Mouse (Mus musculus): ENCODE data around the gene Gpr146. TPM values are rescaled to one million over a fixed set of nuclear protein-coding genes. Genes with fewer than 3 reads are reported as not detected.
A peak's percentile ranks its signal among the peaks of the same experiment; 100 is the strongest.

The Gpr146 gene
- total RNA-seq, 4 experiments from 2014 or later = 20.9 to 28.6 (median 25.4) TPM

DNA sequence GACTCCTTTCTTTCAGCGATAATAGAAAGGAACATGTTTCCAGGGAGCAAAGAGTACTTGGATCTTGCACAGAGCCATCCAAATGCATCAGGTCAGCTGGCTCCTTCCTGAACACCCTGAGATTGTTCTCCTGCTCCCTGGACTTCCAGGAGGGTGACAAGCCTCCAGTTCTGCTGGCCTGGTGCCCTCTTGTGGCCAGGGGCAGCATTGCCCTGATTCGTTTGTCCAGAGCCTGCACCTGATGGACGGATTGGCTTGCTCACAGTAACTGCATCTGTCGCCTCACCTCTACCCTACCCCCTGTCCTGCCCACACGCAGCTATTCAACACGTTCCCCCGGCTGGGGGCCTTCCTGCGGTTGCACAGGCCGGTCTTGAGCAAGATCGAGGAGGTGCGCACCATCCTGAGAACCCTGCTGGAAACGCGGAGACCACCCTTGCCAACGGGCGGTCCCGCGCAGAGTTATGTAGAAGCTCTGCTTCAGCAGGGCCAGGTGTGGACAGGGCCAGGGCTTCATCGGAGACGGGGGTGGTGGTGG lies 22.2 kb upstream of the Gpr146 start:
- DNase-seq (ENCODE audit: low spot score in 2 of 2) = peak; percentile 57 to 66

DNA sequence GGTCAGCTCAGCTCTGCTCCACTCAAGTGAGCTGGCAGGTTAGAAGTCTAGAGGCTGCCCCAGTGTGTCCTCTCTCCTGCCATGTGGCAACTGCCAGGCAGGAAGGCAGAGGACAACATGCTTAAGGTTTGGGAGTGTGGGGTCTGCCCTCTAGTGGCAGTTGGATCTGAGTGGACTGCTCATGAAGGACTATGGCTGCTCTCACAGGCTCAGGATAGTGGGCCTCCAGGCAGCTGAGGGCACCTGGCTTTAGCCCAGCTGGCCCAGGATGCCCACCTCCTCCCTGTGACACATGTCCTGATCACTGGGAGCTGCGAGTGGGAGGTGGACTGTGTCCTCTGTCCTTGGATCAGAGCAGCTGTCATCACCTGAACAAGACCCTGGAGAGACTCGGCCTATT lies 18.8 kb upstream of the Gpr146 start:
- no peak for DNase-seq (ENCODE audit: low spot score in 2 of 2)

DNA sequence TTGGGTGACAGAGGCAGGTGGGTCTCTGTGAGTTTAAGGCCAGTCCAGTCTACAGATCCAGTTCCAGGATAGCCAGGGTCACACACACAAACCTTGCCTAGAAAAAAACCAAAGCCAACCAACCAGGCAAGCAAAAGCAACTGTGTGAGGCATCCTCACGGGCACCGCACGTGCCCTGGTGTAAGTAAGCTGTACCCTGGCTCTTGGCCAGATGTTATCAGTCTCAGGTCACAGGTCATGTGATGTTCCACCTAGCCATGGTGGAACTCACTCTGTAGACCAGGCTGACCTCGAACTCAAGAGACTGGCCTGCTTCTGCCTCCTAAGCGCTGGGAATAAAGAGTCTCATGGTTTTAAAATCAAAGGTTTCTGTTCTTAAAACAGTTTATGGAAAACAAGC lies 18.3 kb upstream of the Gpr146 start:
- DNase-seq (ENCODE audit: low spot score in 2 of 2) = no peak

DNA sequence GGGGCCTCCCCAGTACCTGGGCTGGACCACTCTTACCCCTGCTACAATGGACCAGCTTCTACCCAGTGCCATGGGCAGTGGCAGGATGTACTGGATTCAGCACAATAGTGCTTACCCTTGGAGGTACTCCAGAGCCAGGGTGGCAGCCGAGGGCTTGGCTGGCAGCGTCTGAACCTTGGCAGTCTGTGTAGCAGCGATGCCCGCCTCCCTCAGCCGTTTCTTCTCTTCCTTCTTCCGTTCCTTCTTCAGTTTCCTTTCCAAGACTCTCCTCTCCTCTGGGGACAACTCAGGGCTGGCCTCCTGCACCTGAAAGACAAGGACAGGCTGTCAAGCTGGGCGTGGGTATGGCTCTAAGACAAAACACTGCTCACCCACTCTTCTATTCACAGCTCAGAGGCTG lies 13.6 kb upstream of the Gpr146 start:
- DNase-seq (ENCODE audit: low spot score in 2 of 2) = no peak

DNA sequence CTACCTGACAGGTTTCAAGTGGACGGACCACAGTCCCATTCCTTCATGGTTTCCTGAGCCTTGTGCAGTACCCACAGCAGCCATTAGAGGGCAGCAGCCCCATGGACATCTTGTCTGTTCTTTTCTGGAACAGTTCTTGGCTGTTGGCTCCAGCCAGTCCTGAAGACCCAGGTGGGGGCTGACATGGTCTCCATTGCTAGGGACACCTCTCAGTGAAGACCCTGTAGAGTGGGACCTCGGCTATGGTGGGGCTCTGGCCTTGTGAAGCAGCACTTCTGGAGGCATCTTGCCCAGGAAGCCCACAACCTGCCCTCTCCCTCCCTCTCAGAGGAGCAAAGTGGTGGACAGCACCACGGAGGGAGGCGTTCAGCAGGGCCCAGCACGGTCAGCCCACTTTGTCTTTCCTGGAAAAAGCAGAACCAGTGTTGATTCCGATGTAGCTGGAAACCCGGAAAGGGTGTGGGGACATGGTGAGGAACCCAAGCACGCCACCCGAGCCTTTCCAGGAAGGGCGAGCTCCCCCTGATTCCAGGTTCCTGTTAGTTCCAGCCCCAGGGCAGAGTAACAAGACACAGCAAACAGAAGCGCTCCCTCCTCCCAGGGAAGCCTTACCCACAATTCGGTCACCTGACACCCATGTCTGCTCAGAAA lies 13.1 kb upstream of the Gpr146 start:
- DNase-seq (ENCODE audit: low spot score in 2 of 2) = peak; percentile 81 to 86

DNA sequence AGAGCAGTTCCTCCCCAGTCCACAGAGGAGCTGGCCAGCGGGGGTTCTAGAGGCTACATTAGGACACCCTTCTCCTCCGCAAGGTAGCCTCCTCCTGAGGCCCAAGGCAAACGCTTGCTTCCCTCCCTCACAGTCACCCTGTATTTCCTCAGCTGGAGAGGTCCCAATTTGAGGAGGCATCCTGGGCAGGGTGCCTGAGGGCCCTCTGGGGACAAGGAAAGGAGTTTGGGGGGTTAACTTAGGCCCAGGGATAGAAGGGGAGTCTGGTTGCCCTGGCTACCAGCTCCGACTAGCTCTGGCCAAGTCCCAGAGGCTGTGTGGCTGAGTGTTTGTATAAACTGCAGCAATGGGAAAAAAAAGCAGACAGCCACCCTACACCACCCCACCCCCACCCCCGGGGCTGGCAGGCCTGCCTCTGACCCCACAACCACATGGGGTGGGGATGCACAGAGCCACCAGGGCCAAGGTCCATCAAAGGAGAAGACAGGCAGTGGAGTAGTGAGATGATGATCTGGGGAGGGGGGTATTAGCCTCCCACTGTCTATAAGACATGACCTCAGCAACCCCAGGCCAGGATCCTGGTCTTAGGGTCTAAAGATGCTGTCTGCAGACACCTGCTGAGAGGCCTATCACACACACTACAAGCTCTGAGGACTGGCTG lies 12.5 kb upstream of the Gpr146 start:
- no peak for DNase-seq (ENCODE audit: low spot score in 2 of 2)

DNA sequence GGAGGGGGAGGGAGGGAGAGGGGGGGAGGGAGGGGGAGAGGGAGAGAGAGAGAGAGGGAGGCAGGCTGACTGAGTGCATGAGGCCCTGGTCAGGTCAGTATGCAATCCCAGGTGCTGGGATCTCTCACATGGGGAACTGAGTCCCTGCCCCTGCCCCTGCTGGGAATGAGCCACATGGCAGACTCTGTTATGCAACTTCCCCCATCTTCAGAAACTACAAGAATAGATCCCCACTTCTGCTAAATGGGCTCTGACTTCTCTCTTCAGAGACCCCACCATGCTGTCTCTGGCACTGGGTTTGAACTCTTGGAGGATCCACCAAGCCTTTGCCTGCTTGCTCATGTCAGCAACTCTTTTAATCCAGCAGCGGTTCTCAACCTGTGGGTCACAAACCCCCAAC lies 11.7 kb upstream of the Gpr146 start:
- no peak for DNase-seq (ENCODE audit: low spot score in 2 of 2)

DNA sequence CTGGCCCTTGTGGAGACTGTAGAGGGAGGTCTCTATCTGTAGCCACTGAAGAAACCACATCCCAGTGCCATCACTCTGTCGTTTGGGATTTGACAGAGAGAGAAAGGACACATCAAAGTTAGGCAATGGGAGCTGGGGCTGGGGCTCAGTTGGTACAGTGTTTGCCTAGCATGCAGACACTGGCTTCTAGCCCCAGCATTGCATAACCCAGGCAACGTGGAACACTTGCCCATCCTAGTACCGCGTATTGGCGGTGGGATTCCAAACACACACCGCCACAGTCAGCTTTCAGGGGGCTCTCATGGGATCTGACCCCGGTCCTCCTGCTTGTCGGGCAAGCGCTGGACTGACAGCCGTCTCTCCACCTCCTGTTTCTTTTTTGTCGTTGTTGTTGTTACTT lies 11.0 kb upstream of the Gpr146 start:
- DNase-seq (ENCODE audit: low spot score in 2 of 2) = no peak

DNA sequence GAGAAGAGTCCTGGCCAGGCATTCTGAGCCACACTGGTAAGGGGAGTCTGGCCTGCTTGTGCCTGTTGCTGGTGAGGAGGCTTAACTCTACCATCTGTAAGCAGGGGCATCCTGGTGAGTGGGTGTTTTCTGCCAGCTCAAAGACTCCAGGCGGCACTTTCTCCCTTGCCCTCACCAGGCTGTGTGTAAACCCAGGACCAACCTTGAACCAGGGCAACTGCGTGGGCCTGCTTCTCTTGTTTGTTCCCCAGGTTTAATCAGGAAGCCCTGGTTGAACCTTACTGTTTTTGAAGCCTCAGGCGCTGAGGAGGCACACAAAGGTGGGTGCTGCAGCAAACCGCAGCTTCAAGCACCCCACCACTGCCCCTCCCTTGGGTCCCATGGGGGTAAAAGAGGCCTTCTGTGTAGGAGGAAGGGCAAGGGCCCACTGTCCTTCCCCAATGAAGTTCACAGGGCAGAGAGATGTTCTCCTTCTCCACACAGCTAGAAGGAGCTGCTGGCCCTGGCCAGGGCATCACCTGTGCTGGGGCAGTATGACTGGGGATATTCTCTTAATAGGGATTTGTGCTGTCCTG lies 9.5 kb upstream of the Gpr146 start:
- no peak for DNase-seq (ENCODE audit: low spot score in 2 of 2)

DNA sequence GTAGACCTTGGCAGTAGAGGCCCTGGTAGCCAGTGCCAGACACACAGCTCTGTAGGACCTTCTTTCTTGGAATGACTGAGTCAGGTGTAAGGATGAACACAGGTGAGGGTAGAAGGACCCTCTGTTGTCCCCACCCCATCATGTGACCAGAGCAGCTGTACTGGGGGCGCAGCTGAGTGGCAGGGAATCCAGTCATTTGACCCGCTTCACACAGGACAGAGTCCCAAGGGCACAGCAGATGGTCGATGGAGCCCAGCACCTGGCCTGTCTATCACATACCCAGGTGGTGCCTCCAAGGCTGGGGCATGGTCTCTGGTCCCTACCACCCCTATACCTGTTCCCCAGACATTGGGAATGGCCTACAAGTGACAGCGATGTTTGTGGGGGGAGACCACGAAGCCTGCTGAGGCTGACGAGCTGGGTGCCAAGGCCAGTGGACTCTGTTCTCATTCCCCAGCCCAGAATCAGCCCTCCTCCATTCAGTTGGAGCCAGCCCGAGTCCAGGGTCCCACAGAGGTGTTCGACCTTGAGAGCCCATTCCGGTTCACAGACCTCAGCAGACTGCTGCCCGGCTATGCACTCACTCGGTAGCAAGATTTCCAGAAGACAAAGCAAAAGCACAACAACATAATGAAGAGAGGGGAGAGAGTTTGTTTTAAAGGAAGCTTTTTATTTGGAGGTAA lies 8.7 kb upstream of the Gpr146 start:
- no peak for DNase-seq (ENCODE audit: low spot score in 2 of 2)

DNA sequence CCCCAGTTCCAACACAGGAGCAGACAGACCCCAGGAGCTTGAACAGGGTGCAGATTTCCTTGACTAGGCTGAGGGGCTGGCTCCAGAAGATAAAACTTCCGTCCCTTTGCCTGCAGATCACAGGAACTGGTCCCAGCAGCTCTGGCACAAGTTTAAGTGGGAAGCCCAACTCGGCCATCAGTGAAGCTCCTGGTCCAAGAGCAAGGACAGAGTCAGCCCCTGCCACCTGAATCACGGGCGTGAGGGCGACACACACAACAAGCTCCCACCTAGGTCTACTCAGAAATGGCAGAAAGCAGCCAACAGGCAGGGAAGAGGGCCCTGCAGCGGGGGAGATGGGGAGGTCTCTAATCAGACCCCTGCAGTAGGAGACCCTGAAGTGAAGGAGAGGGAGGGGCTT lies 7.2 kb upstream of the Gpr146 start:
- DNase-seq (ENCODE audit: low spot score in 2 of 2) = no peak

DNA sequence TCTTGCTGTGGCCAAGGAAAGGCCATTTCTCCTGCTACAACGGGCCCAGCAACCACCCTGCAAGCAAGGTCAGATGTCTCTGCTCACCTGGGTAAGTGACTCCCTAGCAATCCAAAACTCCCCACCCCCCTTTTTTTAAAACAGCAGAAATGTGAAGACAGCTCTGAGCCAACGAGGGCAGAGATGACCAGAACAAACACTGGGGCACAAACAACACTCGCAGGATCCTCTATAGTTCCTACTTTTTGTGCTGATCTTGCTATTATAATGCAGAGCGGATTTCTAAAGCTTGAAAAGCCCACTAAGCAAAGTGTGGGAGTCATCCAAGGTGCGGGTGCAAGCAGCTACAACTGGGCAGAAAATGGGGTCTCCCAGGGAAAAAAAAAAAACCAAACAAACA lies 6.4 kb upstream of the Gpr146 start:
- no peak for DNase-seq (ENCODE audit: low spot score in 2 of 2)

DNA sequence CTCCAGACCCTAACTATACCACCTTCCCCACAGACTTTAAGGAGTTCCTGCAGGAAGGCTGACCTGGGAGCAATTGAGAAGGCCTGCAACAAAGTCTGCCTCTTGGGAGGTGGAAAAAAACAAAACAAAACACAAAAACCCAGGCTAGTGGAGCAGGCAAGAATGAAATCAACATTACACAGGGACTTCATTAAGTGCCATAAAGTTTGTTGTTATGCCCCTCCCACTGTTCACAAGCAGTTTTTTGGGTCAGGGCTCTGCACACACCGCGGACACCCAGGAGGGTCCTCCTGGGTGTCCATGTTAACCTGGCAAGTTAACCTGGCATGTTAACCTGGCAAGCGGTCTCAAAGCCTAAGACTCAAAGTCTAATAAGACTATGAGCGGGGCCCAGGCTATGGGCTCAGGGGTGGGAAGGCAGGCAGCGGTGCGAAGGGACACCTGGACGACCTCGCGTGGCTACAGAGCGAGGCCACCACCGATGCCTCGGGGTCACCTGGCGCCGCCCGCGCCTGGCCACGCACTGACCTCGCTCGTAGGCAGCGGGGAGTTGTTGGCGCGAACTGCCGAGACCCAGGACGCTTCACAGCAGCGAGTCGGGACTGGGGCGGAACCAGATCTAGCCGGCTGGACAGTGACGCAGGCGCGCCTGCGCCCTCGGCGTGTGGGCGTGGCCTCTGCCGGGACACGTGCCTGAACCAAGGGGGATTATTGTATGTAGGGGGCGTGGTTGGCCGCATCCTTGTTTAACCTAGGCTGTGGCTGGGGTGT lies 5.7 kb upstream of the Gpr146 start:
- peak; percentile 83 to 91 for DNase-seq (ENCODE audit: low spot score in 2 of 2)

DNA sequence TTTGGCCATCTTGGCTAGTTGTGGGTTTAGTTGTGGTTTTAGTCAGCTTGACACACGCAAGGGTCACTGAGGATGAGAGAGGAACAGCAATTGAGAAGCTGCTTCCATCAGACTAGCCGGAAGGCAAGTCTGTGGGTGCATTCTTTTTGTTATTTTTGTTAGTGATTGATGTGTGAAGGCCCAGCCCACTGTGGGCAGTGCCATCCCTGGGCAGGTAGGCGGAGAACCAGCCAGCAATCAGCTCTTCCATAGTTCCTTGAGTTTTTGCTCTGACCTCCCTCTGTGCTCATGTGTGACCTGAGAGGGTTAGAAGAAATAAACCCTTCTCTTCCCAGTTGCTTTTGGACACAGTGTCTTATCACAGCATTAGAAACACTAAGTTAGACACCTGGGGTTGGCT lies 4.4 kb upstream of the Gpr146 start:
- no peak for DNase-seq (ENCODE audit: low spot score in 2 of 2)

DNA sequence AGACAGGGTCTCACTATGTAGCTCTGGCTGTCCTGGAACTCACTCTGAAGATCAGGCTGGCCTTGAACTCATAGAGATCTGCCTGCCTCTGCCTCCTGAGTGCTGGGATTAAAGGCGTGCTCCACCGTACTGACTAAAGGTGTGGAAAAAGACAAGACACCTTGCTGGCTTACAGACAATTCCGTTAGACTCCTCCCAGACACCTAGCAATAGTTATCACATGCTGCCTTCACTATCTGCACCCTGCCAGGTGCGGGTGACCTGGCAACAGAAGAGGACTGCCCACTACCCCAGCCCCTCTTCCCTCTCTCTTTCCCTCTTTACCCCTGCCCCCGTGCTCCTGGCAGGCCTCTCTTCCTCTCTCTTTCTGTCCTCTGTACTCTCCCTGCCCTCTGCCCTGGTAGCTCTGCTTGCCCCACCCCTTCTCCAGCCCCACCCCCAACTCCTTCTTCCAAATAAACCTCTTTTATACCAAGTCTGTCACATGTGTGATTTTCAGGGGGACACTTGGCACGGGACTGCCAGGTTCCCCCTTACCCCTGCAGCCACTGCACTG lies 3.5 kb upstream of the Gpr146 start:
- DNase-seq (ENCODE audit: low spot score in 2 of 2) = no peak

DNA sequence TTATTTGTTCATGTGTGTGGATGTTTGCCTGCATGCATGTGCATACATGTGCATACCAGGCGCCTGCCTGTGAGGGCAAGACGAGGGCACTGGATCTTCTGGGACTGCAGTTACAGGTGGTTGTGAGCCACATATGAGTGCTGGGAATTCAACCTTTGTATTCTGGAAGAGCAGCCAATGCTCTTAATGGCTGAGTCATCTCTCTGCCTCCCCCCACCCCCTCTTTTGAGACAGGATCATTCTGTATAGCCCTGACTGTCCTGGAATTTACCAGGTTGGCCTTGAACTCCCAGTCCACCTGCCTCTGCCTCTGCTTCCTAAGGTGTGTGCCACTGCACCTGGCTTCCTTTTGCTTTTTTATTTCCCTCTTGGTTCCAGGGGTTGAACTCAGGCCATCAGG lies 2.7 kb upstream of the Gpr146 start:
- no peak for DNase-seq (ENCODE audit: low spot score in 2 of 2)

DNA sequence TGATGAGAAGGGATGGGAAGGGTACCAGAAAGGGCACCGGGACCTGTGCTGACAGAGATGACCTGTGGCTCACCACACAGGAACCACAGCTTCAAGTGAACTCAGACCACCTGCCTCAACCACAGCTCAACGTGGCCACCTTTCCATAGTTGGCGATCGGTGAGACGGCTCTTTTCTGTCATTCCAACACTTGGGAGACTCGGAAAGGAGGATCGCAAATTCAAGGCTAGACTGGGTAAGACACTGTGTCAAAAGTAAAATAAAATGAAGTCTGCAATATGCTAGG lies 717 bp downstream of the Gpr146 start:
- DNase-seq (ENCODE audit: low spot score in 2 of 2) = no peak

DNA sequence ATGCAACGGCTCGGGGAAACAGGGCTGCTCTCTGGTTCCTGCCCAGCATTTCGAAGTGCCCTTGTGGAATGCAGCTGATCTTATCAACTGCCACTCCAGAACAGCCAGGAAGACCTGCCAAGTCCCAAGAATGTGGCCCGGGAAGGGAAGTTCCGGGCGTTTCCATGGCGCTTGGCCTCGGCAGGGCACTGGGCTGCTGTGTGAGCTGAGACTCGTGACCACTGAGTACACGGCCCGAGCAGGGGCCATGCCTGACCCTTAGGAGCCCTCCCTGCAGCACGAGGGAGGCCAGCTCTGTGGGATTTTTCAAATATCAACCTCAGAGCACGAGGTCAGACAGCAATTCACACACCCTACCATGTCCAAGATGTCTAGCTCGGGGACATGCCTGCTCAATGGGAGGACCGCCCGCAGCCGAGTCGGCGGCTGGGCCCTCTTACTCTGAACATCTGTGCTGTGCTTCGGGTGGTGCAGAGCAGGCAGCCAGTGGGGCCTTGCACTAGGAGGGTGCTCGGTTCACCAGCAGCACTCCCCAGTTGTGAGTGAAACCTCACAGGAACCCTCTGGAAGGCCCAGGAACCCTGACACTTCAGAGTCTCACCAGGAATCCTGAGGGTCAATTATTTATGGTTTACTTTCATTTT lies 1.6 kb downstream of the Gpr146 start:
- peak; percentile 55 to 78 for DNase-seq (ENCODE audit: low spot score in 2 of 2)

DNA sequence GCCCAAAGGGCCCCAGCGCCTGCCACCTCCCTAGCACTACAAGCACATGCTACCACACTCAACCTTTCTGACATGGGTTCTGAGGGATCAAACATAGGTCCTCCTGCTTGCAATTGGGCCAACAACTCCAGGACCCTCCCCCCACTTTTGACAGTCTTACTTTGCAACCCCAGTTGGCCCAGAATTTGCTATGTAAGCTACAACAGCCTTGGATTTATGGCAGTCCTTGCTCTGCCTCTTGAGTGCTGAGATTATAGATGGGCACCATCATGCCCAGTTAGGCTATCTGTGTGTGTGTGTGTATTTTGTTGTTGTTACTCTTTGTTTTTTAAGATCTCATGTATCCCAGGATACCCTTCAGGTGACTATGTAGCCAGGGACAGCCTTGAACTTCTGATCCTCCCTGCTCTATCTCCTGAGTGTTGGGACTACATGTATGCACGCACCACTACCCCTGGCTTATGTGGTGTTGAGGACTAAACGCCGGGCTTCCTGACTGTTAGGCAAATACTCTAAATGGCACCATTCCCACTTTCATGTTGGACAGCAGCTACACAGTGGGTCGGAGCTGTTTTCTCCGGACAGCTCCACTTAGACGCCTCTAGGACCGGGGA lies 2.4 kb downstream of the Gpr146 start:
- DNase-seq (ENCODE audit: low spot score in 2 of 2) = no peak

Measured in gastrocnemius, adult 8-10 months (tissue).